Mouse (Mus musculus): Measurements from ENCODE around the gene Ms4a14.
"Not testable (repeated sequence)": the region's sequence is repeated elsewhere in the genome, so short reads cannot be mapped to it uniquely, and the experiment has no call there.

Ms4a14 gene

DNA sequence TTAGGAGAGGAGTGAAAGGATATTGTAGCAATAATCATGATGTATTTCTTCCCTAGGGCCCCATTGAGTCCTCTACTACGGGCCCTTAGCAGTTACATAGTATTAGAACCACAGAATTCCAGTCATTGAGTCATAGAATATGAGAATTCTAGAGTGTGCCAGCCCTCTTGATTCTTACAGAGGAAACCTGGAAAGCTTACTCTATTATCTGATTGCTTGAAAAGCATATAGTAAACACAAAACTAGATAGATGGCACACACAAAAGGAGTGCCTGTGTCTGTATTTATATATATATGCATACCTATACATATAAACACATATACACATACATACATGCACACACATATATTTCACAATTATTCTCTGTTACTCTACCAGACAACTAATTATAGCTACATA, at the start of gene Ms4a14:
Gene Ms4a14 (minus strand): TSS at position 101 of the 400 bp plus-strand sequence.
- DNase-seq: no peak

DNA sequence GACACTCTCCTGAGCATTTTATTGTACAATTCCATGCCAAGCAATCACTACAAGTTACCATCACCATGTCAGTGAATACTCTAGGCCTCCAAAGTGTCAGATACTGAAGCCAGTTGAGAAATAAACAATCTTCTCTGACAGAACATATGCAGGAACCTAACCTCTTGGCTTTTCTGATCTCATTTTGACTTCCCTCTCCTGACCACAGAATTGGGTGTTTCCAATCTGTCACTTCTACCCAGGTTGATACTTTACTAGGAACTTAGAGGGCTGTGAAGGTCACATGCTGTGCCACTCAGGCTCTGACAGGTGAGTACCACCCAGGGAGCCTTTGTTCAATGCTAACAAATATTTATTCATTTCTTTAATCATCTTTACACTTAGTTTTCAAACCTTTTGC, 47.7 kb upstream of the Ms4a14 start:
- DNase-seq: no peak

DNA sequence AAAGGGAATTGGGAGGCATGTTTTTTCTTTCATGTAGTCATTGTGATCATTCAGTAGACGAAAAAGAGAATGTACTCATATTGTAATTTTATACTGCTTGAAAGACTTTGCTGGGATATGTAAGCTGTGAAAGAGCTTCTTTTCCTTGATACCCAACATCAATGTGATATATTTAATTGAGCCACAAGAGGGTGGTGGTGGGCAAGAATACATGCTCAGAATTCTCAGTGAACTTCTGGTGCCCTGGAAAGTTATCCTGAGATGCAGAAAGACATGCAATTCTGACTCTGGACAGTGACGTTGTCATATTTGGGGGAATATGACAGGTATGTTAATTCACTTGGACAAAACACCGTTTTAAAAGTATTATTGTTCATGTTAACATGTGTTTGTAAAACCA, 45.9 kb upstream of the Ms4a14 start:
- DNase-seq: no peak

DNA sequence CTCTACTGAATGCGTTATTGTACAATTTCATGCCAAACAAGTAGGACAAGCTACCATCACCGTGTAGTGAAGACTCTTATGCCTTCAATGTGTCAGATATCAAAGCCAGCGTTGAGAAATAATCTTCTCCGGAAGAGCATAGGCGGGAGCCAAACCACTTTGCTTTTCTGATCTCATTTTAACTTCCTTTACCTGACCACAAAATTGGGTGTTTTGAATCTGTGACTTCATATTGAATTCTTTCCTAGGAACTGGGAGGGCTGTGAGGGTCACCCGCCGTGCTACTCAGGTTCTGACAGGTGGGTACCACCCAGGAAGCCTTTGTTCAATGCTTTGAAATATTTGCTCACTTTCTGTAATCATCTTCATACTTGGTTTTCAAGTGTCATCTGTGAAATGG, 41.5 kb upstream of the Ms4a14 start:
- DNase-seq: no peak

DNA sequence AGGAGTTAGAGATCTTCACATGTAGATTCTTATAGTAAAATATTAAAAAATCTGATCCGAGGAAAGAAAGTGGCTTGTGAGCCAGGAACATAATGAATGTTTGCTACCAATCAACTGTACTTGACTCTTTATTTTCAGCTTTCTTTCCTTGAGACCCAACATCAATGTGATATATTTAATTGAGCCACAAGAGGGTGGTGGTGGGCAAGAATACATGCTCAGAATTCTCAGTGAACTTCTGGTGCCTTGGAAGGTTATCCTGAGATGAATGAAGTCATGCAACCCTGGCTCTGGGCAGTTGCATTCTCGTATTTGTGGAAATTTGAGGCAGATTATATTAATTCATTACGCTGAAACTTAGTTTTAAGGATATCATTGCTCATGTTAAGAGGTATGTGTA, 37.6 kb upstream of the Ms4a14 start:
- DNase-seq: no peak

DNA sequence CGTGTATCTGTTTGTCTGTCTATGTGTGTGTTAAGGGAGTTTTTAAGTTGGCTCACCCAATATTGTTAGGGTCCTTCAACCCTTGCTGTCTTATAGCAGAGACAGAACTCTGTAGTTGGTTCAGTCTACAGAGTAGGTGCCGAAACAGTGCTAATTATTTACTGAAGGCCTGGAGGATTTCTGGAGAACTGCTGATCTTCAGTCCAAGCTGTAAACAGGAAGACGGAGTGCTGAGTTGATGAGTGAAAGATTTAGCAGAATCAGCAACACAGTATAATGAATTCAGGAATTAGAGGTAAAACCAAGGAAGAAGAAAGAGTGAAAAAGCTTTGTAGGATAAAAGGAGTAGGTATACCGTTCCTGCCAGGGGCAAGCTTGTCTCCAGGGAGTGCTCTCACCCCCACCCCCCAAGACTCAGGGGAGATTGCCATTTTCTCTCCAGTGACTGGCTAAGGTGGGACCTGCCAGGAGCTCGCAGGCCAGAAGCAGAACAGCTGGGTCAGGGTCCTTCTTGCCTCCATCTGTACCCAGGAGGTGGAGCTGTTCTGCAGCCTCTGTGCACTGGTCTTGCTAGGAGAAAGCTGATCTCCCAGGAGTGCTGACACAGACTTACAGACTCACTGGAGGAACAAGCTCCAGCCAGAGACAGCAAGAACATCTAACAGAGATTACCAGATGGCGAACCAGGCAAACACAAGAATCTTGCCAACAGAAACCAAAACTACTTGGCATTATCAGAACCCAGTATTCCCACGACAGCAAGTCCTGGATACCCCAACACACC, 35.6 kb upstream of the Ms4a14 start:
- no peak for DNase-seq

DNA sequence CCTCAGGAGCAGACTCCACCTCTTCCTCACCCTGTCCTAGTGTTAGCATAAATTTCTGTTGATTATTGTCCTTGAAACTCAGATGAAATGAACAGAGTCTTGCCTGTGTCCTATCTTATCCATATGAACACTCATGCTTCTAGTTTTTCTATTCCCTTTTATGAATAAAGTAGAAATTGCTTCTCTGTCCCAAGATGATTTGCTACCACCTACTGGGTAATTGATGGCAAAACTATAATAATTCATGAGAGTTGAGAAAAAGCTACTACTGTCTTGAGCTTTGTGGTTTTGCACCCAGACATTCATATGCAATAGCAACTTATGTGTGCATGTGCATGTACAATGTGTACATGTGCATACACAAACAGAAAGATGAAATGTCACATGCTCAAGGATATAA, 29.7 kb upstream of the Ms4a14 start:
- DNase-seq: no peak

DNA sequence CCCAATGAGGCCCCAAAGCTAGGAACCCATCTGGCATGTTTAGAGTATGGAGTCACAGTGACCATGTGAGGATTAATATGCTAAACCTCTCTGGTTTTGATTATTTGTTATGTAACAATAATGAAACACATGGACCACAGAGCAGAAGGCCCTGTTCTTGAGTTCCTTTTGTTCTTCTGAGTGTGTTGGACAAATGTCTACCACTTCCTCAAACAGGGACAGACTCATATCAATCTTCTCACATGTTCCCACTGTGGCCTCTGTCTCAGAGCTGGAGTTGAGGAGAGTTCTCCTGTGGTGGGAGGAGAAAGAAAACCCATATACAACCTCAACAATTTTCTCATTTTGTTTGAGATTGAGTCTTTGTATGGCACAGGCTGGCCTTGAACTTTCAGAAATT, 28.9 kb upstream of the Ms4a14 start:
- no peak for DNase-seq

DNA sequence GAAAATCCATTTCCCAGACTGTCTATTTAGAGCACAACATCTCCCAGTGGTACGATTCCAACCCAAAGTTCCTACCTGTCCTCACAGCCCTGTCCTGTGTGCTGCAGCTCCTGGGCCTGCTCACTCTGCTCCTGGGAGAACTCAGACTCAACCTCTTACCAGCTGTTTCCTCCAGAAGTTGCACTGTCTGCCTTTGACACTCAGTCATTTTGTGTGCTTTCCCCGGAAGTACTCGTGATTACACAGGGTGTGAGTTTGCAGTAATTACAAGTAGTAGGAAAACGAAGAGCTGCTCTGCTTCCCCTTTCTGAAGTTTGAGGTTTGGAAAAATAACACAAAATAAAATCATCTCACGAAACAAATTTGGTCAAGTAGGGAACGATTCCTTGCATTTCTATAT, 21.7 kb upstream of the Ms4a14 start, which contains the start of gene Ms4a7:
Gene Ms4a7 (minus strand): TSS at position 215 of the 400 bp plus-strand sequence.
- no peak for DNase-seq

DNA sequence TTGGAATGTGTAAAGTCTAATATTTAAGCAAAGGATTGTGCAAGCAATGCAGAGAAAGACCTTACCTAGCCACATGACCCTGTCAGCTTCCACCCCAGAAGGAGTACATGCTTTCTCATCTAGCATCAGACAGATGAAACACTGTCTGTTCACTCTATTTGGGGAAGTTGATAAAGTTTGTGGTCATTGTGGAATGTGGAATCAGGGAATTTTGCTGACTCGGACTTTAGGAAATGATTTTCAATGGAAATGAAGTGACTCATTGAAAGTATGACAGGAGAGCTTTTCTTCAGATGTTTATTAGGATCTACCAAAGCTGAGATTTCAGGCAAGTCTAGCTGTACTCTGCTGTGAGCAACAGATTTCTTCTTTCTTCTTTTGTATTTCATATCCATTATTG, 6.9 kb upstream of the Ms4a14 start:
- no peak for DNase-seq

DNA sequence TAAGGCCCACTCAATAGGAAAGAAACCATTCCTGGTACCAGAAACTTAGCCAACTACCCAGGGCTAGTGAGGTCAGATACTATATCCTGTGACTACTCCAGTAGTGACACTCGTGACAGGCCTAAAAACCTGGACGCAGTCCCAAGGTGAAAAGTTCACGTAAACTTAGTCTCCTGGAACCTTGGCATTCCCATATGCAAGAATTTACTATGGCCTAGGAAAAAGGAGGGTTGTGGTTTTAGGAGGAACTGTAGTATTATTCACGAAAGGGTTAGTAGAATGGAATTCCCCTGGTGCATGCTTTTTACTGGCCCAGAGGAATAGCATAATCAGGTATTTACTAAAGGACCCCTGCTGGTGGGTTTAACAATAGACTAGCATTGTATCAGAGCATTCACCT, 2.5 kb upstream of the Ms4a14 start:
- no peak for DNase-seq

DNA sequence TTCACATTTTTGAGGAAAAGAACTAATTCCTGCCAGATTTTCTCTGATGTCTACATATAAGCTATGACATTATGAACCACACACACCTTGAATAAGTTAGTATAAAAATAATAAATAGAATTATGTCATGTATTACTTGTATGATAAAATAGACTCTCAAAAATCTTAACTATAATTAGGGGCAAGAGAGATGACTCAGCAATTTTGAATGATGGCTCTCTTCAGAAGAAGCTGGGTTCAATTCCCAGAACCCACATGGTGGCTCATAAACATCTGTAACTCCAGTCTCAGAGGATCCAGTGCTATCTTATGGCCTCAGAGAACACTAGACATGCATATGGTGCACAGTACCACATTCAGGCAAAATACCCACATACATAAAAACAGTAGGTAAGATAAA, 5.4 kb downstream of the Ms4a14 start:
- DNase-seq: no peak

DNA sequence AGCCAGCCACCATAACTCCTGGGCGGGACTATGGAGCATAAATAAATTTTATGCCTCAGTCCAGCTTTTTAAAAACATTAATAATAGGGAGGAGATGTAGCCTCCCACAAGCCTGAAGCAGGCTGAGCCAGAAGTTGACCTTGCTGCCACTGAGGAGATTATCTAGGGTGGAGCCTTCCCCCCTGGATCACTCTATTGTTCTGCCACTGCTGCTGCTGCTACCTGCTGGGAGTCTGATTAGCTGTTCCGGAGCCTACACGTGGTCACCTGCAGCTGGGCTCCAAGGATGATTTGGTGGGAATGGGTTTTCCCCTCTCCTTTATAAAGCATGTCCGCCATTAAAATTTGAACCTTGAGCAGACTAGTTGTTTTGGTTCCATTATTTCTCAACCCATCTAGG, 14.7 kb downstream of the Ms4a14 start:
- not testable (repeated sequence) for DNase-seq

DNA sequence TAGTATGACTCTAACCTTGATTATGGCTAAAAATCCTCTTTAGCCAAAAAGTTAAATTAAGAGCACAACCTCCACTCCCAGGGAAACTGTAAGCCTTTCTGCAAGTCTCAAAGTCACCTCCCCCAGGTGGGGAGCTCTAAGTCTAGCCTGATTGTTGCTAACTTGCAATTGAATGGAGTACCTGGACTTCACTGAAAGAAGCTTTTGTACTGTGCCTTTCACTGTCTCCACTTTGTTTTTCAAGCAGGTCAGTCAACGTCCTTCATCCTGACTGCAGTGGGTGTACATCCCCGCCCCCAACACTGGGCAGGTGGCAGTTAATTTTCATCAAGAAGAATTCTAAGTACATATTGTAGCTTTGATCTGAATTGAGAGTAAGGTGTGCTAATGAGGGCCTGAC, 15.3 kb downstream of the Ms4a14 start:
- DNase-seq: no peak

DNA sequence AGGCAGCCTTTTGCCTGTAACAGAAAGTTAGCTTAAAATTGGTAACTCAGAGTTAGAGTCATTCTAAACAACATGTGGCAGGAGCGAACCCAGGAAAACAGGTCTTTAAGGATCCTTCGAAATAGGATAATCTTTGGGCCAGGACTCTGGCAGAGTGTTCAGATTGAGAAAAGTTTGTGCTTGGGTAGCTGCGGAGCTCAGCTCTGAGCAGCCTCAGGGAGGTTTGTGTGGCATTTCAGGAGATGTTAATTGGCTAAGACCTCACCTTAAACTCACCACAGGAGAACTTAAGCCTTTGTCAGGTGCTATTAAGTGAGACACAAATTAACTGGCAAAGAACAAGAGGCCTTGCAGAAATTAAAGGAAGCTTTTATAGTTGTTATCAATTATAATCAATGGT, 20.6 kb downstream of the Ms4a14 start:
- DNase-seq: not testable (repeated sequence)

DNA sequence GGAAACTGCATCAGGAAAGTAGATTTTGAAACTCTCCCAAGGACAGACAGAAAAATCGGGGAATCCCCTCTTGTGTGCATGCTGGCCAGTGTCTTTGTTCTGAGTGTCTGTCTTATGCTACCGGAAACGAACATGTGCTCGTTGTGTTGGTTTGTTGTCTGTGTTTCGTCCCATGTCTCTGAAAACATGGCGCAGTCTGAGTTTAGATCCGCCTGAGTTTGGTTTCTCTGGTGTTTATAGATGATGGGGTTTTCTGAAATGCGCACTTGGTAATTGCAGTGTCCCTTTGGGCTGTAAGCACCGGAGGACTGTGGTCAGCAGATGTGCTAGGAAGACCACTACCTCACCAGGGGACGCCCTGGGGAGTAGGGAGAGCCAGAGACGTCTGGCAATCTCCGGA, 21.3 kb downstream of the Ms4a14 start:
- no peak for DNase-seq

DNA sequence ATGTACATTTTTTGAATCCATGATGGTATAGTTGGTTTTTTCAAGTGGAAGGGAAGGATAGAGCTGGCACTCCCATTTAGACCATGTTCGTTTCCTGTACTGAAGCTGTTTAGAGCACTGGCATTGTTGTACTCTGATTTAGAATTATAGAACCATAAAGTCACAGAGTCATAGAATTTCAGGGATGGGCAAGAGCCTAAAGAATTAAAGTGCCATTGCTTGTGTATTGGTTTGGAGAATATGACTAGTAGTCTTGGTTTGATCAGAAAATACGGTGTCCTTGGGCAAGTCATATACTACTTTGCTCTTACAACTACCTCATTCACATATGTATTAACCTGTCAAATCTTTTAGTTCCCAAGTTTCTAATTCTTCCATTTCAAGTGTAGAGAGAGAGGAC, 30.5 kb downstream of the Ms4a14 start, which contains the start of gene Ms4a5:
Gene Ms4a5 (minus strand): TSS at position 101 of the 400 bp plus-strand sequence.
- DNase-seq: no peak

DNA sequence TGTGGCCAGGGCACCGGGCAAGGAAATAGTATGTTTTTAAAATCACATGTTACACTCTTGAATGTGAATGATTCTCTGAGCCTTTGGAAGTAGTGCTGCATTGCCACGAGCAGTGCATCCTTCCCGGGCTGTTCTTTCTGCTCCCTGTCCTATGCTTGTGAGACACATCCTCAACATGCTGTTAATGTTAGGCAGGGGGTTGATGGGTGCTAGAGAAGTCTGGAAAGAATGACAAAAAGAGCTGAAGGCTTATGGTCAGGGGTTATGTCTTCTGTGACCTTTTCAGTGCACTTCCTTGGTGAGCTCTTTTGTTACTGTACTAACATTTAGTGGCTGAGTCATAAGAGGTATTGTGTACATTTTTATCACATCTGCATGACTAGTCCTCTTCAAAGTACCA, 34.0 kb downstream of the Ms4a14 start:
- no peak for DNase-seq

DNA sequence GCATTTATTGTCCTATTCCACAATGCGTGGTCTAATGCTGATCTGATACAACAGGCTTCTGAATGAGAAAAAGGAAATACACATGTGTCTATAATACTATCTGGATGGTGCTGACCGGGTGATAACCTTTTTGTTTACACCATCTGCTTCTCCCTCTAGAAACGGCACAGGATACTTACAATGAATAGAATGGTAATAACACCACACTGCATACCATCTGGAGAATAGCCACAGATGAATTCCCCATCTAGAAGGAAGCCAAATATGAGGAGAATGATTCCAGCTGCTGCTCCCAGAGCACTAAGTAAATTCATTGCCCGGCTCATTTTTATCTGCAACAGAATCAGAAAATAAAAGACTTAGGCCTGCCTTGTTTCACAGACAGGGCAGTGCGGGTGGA, 37.8 kb downstream of the Ms4a14 start:
- no peak for DNase-seq

DNA sequence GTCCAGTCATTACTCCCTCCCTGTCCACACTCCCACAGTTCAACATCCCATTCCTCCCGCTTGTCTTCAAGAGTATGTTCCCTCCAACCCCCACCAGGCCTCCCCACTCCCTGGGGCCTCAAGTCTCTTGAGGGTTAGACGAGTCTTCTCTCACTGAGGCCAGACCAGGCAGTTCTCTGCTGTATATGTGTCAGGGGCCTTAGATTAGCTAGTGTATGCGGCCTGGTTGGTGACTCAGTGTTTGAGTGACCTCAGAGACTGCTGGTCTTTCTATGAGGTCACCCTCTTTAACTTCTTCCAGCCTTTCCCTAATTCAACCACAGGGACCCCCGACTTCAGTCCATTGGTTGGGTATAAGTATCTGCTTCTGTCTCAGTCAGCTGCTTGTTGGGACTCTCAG, 47.3 kb downstream of the Ms4a14 start:
- DNase-seq: no peak

DNA sequence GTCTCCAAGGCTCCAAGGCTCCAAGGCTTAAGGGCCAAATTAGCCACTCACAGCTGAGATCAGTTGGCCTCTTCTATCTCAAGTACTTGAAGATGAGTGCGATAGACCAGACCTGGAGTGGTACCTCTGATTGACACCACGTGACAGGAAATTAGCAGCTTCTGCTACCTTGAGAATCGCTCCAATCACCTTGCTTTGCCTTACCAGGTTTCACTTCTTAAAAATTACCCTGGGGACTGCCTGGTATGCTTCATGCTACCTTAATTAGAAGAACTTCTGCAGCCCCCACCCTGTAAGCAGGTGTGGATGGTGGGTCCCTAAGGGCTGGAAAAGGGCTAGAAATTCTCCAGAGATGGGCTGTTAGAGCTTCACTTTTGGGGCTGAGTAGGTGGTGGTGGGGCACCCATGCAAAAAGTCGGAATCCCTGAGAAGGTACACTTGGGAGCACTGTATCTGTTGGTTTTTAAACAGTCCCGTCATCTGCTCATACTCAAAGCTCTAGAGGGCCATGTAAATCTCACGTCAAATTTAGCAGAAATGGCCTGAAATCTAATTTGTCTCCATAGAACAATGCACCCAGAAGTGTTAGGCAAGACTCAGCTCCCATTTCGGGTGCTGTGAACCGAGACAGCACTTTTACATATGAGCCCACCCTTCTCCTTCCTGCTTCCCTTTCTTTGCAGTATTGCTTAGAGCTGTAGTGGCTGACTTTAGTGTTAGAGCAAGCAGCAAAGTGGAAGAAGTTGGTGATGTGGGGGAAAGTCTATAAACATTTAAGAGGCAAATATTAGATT, 48.0 kb downstream of the Ms4a14 start, which contains the start of gene Ms4a1:
Gene Ms4a1 (minus strand): TSS at position 190 of the 794 bp plus-strand sequence.
- no peak for DNase-seq

DNA sequence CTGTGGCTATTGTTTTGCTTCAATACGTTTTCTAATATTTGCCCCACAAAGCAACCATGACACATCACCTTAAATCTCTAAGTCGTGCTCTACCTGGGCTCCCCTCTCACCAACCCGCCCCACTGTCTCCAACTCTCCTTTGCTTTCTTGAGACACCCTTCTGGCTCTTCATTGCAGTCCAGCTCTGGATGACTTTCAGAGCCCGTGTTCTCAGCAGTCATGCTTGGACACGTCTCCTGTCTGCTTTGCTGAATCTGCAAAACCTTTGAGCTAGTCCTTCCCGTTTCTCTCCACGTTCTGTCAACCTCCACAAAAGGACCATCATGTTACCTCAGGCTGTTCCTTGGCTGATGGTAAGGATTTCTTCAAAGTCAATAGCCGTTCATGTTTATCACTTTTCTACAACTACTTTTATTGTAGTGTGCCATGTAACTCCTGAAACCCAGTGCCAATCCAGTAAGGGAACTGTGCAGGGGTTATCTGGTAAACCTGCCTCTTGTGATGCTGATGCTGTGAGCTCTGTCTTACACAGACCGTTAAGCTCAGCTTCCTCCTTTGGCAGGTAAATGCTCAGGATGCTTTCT, 49.6 kb downstream of the Ms4a14 start:
- DNase-seq: no peak

DNA sequence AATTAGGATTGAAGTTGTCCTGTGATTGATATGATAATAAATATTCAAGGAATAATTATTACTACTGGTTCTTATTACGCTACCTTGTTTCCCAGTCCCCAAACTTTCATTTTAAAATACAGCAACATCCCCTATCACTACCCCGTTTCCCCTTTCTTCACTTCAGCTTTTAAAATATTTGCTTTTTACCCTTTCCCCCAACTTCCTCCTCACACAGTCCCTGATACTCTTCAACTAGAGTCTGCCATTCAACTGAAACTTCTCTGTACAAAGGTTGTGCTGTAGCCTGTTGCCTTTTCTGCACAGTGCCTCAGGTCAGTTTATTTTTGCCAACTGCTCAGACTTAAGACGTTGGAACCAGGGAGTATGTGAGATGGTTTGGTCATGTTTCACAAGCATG, 50.7 kb downstream of the Ms4a14 start:
- no peak for DNase-seq

DNA sequence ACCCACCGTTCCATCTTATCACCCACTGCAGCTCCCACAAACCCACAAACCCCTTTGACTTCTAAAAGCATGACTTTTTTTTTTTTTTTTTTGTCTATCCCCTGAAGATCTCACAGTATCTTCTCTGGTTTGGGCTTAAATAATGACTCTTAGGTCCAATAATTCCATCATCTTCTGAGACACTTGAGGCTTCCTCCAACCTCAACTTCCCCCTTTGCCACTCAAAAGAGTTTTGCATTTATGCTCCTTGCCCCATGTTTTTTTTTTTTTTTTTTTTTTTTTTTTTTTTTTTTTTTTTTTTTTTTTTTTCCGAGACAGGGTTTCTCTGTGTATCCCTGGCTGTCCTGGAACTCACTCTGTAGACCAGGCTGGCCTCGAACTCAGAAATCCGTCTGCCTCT, 51.3 kb downstream of the Ms4a14 start:
- DNase-seq: not testable (repeated sequence)

Data from cerebellum, adult 8-10 months (tissue).